Mouse (Mus musculus) thymus, postnatal 14 days (tissue): ENCODE data around the gene Scand1.

Source experiments
- DNase-seq: peaks from one replicate; pipeline ENCODE4 v3.0.0; 2021

The Scand1 gene

GRCm38 (mm10) chr2:156305818-156306217 is 6.7 kb downstream of the Scand1 start:
- DNase-seq: peak; percentile 36

GRCm38 (mm10) chr2:156304351-156304750 is 8.2 kb downstream of the Scand1 start:
- DNase-seq: no peak

DNA sequence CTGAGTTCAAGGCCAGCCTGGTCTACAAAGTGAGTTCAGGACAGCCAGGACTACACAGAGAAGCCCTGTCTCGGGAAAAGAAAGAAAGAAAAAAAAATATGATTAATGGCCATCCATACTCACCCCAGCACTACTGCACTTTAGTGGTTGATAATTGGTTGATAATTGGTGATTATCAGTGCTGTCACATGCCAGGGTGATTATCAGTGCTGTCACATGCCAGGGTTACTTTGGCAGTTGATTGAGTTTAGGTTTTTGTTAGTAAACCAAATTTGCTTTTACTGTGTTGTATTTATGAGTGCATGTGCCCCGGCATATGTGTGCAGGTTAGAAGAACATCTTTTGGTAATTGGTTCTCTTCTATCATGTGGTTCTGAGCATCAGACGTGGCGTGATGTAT is 10.4 kb downstream of the Scand1 start:
- DNase-seq: no peak

DNA sequence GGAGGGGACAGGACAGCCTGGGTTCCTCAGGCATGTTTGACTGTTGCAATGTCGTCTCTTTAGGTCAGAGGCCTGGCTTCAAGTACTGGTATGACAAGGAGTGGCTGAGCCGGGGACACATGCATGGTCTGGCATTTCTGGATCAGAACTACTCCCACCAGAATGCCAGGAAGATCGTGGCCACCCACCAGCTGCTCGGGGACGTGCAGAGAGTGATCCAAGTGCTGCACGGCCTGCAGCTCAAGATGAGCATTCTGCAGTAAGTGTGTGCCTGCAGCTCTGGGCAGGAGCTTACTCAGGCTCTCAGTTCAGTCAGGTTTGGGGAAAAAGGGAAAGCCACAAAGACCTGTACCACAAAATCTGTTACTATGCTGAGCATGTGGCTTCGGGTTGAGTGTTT is 14.0 kb downstream of the Scand1 start:
- DNase-seq: no peak

DNA sequence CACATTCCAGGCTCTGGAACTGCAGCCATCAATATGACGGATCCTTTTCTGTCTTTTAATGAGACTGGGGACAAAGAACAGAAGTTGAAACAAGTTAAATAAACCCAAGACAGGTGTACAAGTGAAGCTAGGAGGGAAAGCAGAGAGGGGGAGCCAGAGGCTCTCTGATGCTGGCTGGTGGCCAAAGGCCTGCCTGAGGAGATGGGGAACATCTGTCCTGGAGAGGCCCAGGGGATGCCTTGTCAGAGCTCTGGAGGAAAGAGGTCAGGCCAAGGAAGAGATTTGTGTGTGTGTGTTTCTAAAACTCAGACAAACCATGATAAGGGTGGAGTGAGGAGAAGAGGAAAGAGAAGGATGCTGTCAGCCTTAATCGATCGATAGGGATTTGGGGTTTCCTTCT is 14.9 kb downstream of the Scand1 start:
- no peak for DNase-seq

DNA sequence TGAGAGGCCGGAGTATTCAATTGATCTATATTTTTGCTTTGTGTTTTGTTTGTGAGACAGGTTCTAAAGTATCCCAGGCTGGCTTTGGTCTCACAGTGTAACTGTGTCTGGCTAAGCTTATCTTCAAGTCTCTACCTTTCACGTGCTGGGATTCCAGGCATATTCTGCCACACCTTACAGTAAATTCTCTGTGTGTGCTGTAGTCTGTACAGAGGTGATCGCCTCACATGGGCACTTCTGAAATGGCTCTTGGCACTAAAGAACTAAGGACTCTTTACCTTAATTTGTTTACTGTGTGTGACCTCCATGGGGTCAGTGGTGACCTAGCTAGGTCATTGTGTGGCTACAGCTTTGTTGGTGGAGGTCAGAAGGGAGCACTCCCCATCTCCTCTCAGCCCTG is 16.3 kb downstream of the Scand1 start:
- DNase-seq: no peak

DNA sequence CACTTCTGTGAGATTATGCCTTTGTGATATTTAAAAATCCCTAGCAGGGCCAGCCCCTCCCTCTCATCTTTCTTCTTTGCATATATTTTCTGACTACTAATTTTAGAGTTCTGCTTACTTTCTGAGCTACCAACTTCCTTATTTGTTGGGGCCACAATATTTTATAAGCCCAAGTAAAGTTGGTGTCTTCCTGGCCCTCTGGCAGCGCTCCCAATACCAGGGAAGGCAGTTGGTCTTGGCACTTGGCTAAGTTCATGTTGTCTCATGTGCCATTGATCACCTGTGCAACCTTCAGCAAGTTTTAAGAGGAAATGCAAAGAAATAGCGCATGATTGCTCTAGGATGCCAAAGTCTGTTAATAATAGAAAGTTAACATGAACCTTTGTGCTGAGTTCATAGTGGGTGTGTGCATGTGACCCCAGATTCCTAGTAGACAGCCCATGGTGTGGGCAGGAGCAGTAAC is 16.9 kb downstream of the Scand1 start:
- no peak for DNase-seq

- no peak for DNase-seq
These were observed 20.5 kb downstream of the Scand1 start for GRCm38 (mm10) chr2:156291998-156292397.

GRCm38 (mm10) chr2:156289552-156290160 is 22.8 kb downstream of the Scand1 start:
- DNase-seq: peak; percentile 47

DNA sequence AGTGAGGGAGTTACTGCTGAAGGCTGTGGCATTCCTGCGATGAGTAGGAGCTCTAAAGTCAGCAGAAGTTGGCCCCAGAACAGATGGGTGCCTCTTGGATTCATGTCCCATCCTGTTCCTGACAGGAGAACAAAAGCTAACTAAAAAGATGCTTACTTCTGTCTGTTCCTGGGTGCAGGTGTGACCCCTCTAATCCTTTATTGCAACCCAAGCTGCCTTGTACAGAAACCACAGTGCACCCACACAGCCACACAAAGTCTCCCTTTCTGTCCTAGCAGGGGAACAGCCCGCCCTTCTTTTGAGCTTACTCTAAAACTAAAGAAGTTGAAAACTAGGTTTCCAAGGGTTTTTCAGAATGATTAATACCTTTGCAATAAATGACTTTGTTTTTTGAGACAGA is 24.3 kb downstream of the Scand1 start:
- DNase-seq: peak; percentile 56

DNA sequence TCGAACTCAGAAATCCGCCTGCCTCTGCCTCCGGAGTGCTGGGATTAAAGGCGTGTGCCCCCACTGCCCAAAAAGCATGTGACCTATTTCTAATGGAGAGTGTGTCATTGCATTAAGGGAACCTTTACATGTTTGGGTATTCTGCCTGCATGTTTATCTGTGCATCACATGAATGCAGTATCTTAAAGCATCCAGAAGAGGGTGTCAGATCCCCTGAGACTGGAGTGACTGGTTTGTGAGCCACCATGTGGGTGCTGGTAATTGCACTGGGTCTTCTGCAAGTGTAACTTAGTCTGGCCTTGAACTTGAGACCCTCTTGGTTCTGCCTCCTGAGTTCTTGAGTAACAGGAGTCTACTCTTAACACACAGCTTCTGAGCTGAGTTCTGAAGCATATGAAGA is 25.8 kb downstream of the Scand1 start:
- DNase-seq: no peak

DNA sequence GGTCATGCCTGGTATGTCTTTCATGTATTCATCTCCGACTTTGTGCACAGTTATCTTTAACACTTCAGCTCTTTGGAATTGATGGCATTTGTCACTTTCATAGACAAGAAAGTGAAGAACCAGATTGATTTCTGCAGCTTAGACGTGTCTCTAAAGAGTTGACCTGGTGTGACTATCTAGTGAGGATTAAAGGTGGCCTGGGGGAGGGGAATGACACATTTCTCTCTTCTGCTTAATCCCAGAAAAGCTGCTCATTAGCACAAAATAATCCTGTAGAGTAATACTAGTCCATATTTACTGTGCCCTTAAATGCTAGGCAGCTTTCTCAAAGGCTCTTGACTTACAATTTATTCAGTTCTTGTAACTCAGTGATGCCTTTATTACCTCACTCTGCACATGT is 27.3 kb downstream of the Scand1 start:
- no peak for DNase-seq

GRCm38 (mm10) chr2:156281227-156281626 is 31.3 kb downstream of the Scand1 start:
- no peak for DNase-seq

DNA sequence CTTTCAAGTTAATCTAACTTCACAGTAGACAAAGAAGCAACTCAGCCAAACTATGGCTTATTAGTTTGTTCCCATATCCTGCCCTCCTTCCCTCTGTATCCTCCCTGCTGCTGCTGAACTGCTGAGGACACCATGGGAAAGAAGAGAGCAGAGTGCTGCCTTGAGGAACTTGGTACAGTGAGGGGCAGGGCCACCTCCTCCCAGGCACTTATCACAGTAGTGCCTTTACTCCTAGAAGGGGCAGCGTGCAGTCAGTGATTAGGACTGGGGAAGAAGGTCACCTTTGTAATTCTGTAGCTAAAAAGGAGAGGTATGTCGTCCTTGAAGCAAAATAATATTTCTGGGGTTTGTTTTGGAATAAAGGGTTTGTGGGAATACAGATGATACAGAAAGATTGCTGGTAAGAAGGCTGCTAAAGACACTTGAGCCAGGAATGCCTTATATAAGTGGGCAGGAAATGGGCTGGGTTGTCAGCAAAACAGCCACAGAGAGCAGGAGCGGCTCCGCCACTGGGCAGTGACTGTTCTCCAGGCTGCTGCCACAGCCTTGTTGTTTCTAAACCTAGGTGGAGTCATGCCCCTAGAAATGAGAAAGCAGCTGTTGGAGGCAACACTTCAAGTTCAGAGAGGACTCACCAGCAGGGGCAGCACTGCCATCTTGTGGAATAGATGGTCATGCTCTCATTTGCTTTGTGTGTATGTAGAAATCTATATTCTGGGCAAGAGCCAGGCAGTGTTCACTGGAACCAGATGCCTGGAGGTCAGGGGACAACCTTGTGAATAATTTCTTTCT is 34.1 kb downstream of the Scand1 start:
- peak; percentile 88 for DNase-seq

GRCm38 (mm10) chr2:156272553-156272952 is 40.0 kb downstream of the Scand1 start:
- DNase-seq: no peak

GRCm38 (mm10) chr2:156267636-156268035 is 44.9 kb downstream of the Scand1 start:
- peak; percentile 50 for DNase-seq

- no peak for DNase-seq
These were observed 49.2 kb downstream of the Scand1 start for GRCm38 (mm10) chr2:156263204-156263893.
